Mouse (Mus musculus) right cerebral cortex, adult 18-20 months (tissue): Measurements from ENCODE around the gene Ccl4.

Experiments used
- DNase-seq: peaks from one replicate; pipeline ENCODE4 v3.0.0; 2022; ENCODE audit warnings: mixed read lengths

The Ccl4 gene

GRCm38 (mm10) chr11:83675665-83676064, 13.3 kb downstream of the Ccl4 start:
- DNase-seq: no peak

GRCm38 (mm10) chr11:83689918-83690317, 27.5 kb downstream of the Ccl4 start:
- no peak for DNase-seq

GRCm38 (mm10) chr11:83692008-83692407, 29.6 kb downstream of the Ccl4 start:
- no peak for DNase-seq

GRCm38 (mm10) chr11:83703705-83704104, 41.3 kb downstream of the Ccl4 start, which contains the start of gene Wfdc17:
Gene Wfdc17, plus strand, starts transcription at chr11:83703991.
- DNase-seq: no peak

- no peak for DNase-seq
Observed at GRCm38 (mm10) chr11:83708715-83709114, 46.3 kb downstream of the Ccl4 start, which contains the start of gene Wfdc18. Gene Wfdc18, plus strand, starts transcription at chr11:83709015.

- DNase-seq: peak; percentile 15
Observed at GRCm38 (mm10) chr11:83709683-83710082, 47.3 kb downstream of the Ccl4 start.

GRCm38 (mm10) chr11:83712671-83713070, 50.3 kb downstream of the Ccl4 start:
- no peak for DNase-seq

GRCm38 (mm10) chr11:83713925-83714324, 51.5 kb downstream of the Ccl4 start:
- DNase-seq: no peak
